Mouse (Mus musculus) heart, postnatal 4 days (tissue): Measurements from ENCODE around the gene B230217C12Rik. TPM values are rescaled to one million over a fixed set of nuclear protein-coding genes. Genes with fewer than 3 reads are reported as not detected.

Source experiments
- DNase-seq: peaks from one replicate; pipeline ENCODE4 v3.0.0; 2021
- total RNA-seq, 2 experiments: library from RNA; stranded (reverse); gene quantifications; 2 replicates each; pipeline ENCODE4 v1.2.3; 2021

B230217C12Rik gene
- total RNA-seq, 2 experiments from 2014 or later, result 0.77 to 0.79 TPM

DNA sequence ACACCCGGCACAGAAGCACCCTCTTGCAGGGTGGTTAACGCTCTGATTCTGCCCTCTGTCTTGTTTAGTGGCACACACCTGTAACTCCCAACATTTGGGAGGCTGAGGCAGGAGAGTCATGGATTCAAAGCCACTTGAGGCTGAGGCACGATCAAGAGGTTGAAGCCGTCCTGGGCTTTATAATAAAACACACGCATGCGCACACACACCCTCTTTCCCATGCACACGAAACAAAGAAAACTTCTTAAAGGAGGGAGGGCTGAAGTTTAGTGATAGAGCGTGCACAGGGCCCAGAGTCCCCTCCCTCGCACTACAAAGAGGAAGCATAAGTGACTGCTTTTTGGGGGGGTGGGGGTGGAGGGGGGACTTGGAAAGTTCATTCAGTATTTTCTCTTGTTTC lies 14.6 kb upstream of the B230217C12Rik start:
- no peak for DNase-seq

DNA sequence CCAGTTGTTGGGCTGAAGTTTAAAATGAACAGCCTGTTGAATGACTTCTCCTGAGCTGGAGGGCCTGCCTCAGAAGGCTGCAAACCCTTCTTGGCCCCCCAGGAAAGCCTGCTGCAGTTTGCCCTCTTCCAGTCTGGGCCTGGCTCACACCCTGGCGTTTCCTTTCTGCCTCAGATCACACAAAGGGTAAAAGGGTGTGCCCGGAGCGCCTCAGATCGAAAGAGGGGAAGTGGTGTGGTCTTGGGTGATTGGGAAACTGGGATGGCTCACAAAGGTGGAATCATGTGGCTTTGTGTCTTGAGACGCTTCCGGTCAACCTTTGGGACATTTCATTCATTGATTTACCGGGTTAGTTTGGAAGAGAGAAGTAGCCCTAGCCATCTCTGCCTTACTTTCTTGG lies 14.2 kb upstream of the B230217C12Rik start:
- DNase-seq, result no peak

DNA sequence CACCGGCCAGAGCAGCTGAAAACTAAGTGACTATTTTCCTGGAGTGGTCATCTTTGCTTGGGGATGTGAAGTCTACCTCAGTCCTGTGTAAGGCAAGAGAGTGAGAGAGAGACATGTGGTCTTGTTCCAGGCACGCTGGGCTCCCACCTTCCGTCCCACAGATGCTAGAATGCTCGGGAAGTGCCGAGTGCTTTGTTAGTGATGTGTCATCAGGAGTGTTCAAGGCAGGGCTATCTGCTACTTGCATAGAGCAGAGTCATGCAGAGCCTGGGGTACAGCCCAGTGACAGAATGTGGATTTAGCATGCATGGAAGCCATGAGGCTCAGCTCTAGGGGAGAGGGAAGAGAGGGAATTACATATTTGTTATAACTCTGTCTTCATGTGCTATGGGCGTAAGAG lies 12.9 kb upstream of the B230217C12Rik start:
- DNase-seq, result no peak

DNA sequence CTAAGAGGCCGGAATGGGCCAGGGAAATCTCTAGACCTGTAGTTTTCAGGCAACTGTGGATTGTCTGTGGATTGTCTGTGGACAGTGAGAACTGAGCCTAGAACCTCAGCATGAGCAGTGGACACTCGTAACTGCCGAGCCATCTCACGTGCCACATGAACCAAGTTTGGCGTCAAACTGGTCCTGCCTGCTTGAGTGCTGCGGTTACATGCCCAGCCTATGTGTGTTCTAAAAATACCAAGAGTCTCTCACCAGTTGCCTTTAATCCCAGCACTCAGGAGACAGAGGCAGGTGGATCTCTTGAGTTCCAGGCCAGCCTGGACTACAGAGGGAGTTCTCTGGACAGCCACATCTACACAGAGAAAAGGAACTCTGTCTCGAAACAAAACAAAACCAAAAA lies 11.2 kb upstream of the B230217C12Rik start:
- DNase-seq, result no peak

DNA sequence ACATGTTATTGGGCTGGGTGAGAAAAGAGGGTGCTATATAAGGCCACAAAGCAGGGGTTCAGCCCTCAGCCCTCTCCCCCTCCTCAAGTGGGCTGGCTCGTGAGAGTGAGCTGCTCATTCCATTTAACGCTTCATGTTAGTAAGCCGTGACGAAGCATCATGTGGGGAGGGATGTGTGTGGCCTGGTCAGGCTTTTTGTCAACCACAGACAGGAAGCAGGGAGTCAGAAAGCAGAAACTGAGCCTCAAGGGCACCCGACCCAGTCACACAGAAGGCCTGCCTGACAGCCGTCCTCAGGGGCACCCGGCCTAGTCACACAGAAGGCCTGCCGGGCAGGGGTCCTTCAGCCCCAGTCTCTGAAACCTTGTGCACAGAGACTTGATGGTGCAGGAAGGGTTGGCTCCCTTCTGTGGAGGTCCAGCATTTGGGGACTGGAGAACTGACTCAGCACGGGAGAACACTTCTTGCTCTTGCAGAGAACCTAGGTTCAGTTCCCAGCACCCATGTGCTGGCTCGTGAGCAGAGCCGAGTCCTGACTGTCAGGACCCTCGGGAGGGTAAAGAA lies 10.6 kb upstream of the B230217C12Rik start:
- DNase-seq, result no peak

DNA sequence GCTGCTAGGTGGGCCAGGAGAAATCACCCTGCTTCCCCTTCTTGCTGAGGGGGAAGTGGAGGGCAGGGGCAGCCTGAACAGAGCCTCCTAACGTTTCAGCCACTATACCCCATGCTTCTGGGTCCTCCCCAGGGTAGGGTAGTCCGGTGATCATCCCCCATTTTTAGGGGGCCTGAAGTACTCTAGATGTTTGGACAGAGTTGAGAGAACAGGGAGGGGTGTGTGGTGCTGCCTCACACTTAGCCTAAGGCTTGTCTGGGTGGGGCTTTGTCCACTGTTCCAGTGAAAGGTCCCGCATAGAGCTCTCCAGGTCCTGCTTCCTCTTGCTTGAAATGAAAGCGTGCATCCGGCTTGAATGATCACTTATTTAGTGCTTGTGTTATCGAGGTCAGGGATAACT lies 10.1 kb upstream of the B230217C12Rik start:
- DNase-seq, result no peak

DNA sequence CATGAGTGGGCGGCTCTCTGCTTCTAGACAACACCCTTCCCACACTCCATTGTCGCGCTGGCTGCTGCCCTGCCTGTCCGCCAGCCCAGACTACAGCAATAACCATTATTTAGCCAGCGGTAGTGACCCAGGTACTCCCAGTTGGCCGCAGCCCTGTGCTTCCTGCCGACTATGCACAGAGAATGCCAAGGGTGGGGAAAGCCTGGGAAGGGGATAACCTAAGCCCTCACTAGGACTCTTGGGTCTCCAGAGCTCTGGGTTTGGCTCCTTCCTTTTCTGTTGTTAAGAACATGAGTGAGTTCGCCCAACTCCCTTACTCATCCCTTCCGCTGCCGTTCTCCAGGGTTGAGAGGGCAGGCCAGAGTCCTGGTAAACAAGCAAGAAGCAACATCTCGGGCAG lies 8.6 kb upstream of the B230217C12Rik start:
- DNase-seq, result no peak

DNA sequence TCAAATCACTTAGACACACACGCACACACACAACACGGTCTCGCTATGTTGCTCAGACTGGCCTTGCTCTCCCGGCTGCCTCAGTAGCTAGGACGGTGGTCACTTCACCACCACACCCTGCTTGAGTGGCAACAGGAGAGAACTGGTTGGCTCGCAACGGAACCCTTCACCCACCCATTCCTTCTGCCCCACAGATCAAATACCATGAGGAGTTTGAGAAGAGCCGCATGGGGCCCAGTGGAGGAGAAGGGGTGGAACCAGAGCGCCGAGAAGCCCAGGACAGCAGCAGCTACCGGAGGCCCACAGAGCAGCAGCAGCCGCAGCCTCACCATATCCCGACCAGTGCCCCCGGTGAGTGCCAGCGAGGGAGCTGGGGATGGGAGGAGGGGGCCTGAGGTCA lies 7.2 kb upstream of the B230217C12Rik start:
- no peak for DNase-seq

DNA sequence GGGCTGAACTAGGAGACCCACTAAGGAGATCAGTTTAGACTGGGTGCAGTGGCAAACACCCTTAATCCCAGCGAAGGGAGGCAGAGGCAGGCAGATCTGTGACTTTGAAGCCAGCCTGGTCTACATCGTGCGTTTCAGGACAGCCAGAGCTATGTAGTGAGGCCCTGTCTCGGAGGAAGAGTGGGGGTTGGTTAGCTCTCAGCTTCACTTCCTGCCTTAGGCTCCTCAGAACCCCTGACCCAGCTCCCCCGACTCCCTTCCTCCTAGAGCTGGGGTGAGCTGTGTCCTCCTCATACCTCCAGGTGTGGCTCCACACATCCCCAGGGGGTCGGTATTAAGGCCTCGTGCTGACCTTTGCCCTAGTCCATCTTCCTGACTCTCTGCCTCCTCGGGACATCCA lies 4.0 kb upstream of the B230217C12Rik start:
- no peak for DNase-seq

DNA sequence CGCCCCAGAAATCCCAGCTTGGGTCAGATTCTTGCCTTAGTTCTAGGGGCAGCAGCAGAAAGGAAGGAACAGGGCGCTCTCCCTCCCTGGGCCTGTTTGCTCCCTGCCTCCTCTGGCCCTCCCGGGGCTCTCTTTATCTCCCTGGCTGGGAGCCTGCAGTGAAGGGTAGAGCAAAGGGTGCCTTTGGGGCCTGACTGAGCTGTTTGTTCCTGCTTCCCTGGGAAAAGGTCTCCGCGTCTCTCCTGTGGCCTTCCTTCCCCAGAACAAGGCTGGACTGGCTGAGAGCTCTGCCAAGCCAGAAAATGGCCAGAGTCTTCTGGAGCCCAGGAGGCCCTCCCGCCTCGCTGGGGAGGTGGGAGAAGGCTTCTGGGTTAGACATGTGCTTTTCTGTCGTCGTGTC lies 3.5 kb upstream of the B230217C12Rik start:
- DNase-seq, result peak; percentile 52

DNA sequence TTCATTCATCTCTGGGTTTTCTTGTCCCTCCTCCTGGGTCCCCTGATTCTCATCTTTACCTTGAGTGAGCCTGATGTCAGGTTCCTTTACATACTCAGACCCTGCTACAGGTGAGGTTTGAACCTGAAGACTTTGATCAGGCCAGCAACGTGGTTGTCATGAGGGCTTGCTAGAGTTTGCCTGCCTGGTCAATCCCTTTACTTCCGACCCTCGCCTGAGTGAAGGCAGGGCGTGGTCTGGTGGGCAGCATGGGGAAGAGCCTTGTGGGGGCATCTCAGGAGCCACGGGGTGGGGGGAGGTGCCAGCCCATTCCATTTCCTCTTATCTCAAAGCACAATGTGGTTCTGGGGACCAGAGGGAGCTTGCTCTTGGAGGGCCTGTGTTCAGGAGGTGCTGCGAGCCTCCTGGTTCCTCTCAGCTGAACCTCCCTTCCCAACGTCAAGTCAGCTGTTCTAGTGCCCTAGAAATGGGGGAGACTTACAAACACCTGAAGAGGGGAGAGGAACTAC lies 2.9 kb upstream of the B230217C12Rik start:
- no peak for DNase-seq

DNA sequence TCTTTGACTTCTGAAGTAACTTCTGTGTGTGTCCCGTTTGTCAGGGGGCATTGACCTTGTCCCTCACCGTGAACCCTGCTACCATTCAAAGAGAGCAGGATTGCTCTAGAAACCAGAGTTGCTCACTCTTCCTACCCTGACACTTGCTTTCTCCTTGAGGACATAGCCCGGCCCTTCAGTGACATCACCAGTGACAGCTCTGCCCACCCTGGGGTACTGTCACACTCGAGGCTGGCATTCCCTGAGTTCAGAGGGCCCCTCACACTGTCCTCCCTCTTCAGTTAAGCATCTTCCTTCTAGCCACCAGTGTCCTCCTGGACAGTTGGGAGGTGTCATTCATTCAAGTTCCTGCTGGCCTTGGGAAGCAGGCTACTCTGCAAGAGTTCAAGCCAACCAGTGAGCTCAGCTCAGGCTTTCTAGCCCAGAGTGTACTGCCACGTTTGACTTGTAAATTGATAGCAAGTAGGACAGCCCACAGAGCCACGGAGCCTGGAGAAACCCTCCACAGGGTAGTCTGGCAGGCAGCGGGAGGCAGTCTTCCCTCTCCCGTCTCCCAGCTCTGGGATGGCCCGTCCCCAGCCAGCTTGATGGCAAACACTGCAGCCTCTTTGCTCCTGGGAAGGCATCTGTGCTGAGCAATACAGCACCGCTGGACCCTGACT lies 1.7 kb upstream of the B230217C12Rik start:
- DNase-seq, result no peak

DNA sequence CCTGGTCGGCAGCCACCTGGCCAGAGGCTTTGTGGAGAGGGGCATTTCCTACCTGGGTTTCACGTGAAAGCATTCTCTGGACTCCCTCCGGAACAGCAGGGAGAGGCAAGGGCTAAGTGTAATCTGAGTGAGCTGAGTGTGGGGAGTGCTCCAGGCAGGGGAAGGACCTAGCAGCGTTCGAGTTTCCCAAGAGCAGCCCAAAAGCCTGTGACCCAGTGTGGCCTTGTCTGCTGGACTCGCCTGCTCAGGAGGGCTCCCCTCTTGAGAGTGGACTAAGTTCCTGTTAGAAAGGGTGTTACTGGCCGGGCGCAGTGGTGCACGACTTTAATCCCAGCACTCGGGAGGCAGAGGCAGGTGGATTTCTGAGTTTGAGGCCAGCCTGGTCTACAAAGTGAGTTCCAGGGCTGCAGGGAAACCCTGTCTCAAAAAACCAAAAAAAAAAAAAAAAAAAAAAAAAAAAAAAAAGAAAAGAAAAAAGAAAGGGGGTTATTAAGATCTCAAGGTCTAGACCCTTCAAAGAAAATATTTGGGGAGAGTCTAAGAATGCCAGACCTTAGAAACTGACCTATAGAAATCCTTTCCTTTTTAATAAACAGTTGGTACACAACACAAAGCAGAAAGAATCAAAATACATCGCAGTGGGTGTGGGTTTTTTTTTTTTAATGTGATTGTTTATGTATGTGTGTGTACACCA lies 992 bp upstream of the B230217C12Rik start:
- no peak for DNase-seq

DNA sequence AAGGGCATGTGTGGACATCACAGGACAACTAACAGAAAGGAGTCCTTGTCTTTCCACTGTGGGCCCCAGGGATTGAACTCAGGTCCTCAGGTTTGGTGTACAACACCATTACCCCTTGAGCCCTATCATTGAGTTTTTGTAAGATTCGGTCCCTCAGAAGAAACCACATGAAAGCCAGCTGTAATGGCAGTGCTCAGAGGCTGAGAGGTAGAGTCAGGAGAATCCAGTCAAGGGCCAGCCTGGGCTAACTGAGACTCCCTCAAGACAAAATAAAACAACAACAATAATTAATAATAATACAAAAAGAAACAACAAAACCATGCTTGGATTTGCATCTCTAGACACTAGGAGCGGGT lies 467 bp upstream of the B230217C12Rik start:
- no peak for DNase-seq

DNA sequence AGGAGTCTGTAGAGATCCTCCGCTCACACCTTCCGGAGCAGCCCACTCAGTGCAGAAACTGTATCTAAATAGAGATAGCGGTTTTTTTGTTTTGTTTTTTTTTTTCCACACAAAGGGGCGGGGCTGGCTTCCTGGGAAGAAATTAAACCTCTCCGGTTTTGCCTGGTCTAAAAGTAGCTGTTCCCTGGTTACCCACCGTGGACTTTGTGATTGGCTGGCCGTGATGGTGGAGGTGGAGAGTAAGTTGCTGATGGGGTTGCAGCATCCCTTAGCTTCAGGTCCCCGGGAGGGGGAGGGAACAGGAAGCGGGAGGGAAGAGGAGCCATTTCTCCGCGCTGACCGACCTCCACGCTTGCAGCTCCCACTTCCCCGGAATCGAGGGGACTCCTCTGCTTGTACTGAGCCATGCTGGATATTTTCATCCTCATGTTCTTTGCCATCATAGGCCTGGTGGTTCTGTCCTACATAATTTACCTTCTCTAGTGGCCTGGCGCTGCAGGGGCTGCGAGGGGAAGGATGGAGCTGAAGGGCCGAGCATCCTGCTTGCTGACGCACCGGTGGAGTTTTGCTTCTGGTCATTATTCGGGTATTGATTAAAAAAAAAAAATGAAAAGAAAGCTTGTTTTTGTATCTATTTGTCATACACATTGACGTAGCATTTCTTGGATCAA lies 546 bp downstream of the B230217C12Rik start:
- peak; percentile 65 for DNase-seq

DNA sequence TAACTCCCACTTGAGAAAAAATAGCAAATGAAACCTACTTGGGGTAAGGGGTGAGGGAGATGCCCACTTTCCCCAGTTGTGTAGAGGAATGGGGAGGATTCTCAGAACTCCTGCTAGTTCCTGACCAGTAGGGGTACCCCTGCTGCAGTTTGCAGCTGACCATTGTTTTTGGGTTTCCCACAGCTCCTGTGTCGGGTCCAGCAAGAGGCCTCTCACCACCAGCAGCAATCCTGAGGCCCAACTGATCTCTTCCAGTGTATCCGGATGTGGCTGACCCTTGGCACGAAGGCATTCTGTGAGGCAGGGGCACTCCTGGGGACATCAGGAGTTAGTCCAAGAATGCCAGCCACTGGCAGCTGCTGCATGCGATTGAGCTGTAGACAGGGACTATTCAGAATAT lies 1.4 kb downstream of the B230217C12Rik start:
- DNase-seq, result no peak

DNA sequence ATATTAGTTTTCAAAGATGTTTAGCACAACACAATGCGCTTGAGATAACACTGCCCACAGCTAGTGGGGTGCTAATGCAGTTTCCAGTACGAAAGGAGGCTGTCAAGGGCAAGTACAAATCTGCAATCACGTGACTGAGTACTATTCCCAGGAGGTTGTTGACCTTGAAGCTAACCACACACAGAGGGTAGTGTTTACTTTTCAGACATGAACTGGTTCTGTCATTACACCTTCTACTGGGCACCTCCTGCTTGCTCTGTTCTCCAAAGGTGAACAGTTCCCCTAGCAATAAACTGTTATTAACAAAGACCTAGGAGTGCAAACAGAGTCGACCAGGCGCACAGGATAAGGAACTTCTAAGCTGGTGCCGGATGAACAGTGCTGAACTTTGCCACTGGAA lies 9.8 kb downstream of the B230217C12Rik start:
- no peak for DNase-seq

DNA sequence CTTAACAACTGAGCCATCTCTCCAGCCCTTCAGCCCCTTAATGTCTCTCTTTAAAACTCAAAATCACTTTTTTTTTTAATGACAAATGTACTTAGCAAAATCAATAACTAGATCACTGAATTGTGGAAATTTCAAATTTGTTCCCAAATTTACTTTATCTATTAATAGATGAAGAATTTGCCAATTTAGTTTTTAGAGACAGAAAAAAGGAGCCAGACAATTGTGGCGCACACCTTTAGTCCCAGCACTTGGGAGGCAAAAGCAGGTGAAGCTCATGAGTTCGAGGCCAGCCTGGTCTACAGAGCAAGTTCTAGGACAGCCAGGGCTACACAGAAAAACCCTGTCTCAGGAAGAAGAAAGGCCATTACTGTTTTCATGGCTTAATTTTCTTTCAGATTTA lies 11.0 kb downstream of the B230217C12Rik start:
- DNase-seq, result no peak

DNA sequence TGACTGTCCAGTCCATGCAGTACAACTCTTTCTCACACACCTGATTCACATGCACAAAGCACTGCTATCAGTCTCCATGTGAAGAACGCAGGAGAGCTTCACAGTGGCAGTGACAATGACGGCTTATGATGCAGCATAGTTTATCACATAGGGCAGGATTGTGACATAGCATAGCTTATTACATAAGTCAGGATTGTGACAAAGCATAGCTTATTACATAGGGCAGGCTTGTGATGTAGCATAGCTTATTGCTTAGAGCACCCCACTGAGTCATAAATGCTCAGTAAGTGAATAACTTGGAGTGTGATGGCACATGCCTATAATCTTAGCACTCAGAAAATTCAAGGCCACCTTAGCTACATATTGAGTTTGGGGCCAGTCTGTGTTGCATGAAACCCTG lies 14.9 kb downstream of the B230217C12Rik start:
- no peak for DNase-seq

DNA sequence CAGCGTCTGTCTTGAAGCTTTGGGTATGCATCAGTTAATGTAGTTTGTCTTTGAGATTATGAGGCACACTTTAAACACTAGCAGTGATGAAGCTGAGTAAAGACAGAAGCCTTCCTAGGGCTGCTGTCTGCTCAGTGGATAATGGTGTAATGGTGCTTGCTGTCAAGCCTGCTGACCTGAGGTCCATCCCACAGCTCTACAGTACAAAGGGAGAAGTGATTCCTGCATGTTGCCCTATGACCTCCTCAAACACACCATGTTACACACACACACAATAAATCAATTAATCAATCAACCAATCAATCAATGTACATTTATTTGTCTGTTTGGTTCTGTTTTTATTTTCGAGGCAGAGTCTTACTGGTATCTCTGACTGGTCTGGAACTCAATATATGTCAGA lies 21.6 kb downstream of the B230217C12Rik start:
- no peak for DNase-seq

DNA sequence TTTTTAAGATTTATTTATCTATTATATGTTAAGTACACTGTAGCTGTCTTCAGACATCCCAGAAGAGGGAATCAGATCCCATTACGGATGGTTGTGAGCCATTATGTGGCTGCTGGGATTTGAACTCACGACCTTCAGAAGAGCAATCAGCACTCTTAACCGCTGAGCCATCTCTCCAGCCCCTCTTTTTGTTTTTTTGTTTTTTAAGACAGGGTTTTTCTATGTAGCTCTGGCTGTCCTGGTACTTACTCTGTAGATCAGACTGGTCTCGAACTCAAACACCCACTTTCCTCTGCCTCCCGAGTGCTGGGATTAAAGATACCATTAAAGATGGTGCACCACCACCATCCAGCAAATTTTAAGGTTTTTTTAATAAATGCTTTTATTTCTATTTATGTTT lies 24.8 kb downstream of the B230217C12Rik start:
- no peak for DNase-seq

DNA sequence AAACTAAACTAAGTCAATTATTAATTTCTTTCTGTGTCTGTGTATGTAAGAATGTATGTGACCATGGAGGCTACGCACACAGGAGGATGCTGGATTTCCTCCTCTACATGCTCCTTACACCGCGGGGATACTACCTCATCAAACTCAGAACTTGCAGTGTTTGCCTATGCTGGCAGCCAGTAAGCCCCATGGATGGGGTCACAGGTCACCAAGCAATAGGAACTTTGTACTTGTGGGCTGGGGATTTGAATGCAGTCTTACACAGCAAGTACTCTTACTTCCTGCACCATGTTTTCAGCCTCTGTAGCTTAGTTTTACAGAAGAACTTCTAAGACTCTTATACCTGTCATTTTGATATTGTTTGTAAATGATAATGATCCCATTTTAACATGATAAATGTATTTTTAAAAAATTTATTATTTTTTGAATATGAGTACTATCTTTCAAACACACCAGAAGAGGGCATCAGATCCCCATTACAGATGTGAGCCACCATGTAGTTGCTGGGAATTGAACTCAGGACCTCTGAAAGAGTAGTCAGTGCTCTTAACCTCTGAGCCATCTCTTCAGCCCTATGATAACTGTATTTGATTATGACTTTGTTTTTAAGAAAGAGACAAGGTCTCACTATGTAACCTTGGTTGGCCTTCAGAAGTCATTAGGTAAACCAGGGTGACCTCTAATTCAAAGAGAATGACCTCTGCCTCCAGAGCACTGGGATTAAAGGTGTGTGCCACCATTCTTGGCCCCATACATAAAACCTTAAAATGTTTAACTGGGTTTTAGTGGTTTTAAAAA lies 25.7 kb downstream of the B230217C12Rik start:
- DNase-seq, result no peak

DNA sequence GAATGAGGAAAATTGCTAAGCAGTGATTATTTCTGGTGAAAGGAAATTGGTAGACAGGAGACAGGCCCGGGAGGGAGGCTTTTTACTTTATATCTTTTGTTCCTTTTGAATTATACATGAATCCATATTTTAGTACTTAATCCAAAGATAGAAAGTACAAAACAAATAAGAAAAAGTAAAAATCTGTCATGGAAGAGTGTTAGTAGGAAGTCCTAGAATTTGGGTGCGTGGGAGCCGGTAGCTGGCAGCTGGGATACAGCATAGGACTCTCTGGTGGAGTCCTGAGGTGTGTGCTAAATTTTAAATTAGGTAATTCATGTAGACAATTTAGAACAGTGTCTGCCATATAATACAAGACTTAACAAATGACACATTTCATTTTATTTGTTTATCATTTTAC lies 27.0 kb downstream of the B230217C12Rik start:
- DNase-seq, result no peak
